Mouse (Mus musculus) ZHBTc4 (cell line): ENCODE results near the gene Tubgcp2.

ENCODE experiments used
- DNase-seq: peaks from one replicate; pipeline ENCODE4 v3.0.0-alpha.2; 2011; ENCODE audit warnings: low read depth, low spot score

The Tubgcp2 gene

GRCm38 (mm10) chr7:139980778-139981177 lies 55.7 kb downstream of the Tubgcp2 start:
- no peak for DNase-seq

- no peak for DNase-seq
Observed at GRCm38 (mm10) chr7:139979011-139979719, 57.3 kb downstream of the Tubgcp2 start.

- peak; percentile 91 for DNase-seq
Observed at GRCm38 (mm10) chr7:139978278-139978892, 58.1 kb downstream of the Tubgcp2 start, which contains the start of gene 6430531B16Rik. Gene 6430531B16Rik, minus strand, starts transcription at chr7:139978755.

- DNase-seq, result peak; percentile 38
Observed at GRCm38 (mm10) chr7:139975471-139975870, 61.0 kb downstream of the Tubgcp2 start.

- no peak for DNase-seq
Observed at GRCm38 (mm10) chr7:139974307-139974706, 62.2 kb downstream of the Tubgcp2 start.

GRCm38 (mm10) chr7:139972923-139973331 lies 63.5 kb downstream of the Tubgcp2 start:
- peak; percentile 63 for DNase-seq

- no peak for DNase-seq
Observed at GRCm38 (mm10) chr7:139971436-139971835, 65.0 kb downstream of the Tubgcp2 start.

GRCm38 (mm10) chr7:139970979-139971378 lies 65.5 kb downstream of the Tubgcp2 start:
- DNase-seq, result no peak

- DNase-seq, result no peak
Observed at GRCm38 (mm10) chr7:139970216-139970919, 66.1 kb downstream of the Tubgcp2 start.

- DNase-seq, result peak; percentile 85
Observed at GRCm38 (mm10) chr7:139969348-139970130, 66.9 kb downstream of the Tubgcp2 start.

- no peak for DNase-seq
Observed at GRCm38 (mm10) chr7:139968428-139968827, 68.0 kb downstream of the Tubgcp2 start.

GRCm38 (mm10) chr7:139967175-139967574 lies 69.3 kb downstream of the Tubgcp2 start:
- DNase-seq, result no peak

GRCm38 (mm10) chr7:139963814-139964213 lies 72.7 kb downstream of the Tubgcp2 start:
- no peak for DNase-seq

GRCm38 (mm10) chr7:139961141-139961540 lies 75.3 kb downstream of the Tubgcp2 start:
- DNase-seq, result no peak

GRCm38 (mm10) chr7:139957958-139958357 lies 78.5 kb downstream of the Tubgcp2 start:
- no peak for DNase-seq

GRCm38 (mm10) chr7:139957437-139957836 lies 79.0 kb downstream of the Tubgcp2 start:
- DNase-seq, result no peak

GRCm38 (mm10) chr7:139956658-139957057 lies 79.8 kb downstream of the Tubgcp2 start:
- no peak for DNase-seq

- DNase-seq, result no peak
Observed at GRCm38 (mm10) chr7:139955505-139955904, 81.0 kb downstream of the Tubgcp2 start.

GRCm38 (mm10) chr7:139951991-139952633 lies 84.4 kb downstream of the Tubgcp2 start:
- DNase-seq, result peak; percentile 74

GRCm38 (mm10) chr7:139951079-139951478 lies 85.4 kb downstream of the Tubgcp2 start:
- peak; percentile 77 for DNase-seq
